Mouse (Mus musculus): Measurements from ENCODE around the gene Rpl22.

- no peak for TF ChIP-seq CTCF (IDR thresholded peaks at IDR 0.05; ENCODE audit: borderline replicate concordance, insufficient read depth, low read length)
- TF ChIP-seq POLR2A (IDR thresholded peaks at IDR 0.05; ENCODE audit: low read depth, low read length): no peak
Measured at GRCm38 (mm10) chr4:152287317-152288120, 38.0 kb upstream of the Rpl22 start.
